Mouse (Mus musculus): ENCODE measurements at regions not wholly inside any gene's neighbourhood (a gene's known extent, or its start where the extent isn't known, plus 50 kb on each side); places are given as distances from the start of the nearest gene placed in this dataset.
"Not testable (repeated sequence)": the region's sequence is repeated elsewhere in the genome, so short reads cannot be mapped to it uniquely, and the experiment has no call there.

DNA sequence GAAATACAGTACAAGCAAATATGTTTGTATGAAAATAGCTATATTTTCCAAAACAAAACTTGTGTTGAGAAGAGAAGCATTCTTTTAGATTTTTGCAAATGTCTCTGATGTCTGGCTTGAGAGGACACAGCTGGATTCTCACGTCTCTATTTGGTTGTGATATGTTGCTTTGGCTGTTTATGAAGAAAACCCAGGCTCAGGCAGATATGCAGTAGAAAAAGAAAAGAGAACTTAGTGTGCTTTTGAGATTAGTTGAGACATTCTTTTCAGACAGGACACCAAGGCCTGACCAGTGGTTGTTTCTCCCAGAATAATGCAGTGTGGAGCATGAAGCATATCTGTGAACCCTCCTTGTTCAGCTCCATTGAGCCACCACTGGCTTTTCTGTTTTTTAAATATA is 178.8 kb upstream of the Mamld1 start:
- DNase-seq (ENCODE audit: low spot score in 2 of 2), result peak in 1 of 2 experiments; percentile 8

DNA sequence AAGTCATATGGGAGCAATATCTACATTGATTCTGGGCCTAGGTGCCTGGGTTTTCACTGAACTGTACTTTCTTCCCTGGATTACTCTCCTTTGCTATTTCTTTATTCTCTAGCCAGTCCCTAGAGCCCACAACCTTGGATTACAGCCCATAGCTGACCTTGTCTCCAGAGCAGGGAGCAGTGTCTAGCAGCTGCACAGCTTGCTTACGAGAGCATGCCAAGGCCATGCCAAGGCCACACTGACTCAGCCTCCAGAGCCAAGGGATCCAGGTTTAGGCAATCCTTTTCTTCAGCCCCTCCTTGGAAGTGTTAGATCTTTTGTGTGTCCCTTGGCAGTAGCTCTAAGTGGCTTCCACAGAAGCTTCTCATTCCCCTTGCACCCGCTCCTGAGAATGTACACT is 168.7 kb upstream of the Mamld1 start:
- no peak for DNase-seq (ENCODE audit: low spot score in 2 of 2)

- DNase-seq (ENCODE audit: low spot score in 2 of 2), result no peak
These were observed 166.6 kb upstream of the Mamld1 start for GRCm38 (mm10) chrX:70883461-70883860.

DNA sequence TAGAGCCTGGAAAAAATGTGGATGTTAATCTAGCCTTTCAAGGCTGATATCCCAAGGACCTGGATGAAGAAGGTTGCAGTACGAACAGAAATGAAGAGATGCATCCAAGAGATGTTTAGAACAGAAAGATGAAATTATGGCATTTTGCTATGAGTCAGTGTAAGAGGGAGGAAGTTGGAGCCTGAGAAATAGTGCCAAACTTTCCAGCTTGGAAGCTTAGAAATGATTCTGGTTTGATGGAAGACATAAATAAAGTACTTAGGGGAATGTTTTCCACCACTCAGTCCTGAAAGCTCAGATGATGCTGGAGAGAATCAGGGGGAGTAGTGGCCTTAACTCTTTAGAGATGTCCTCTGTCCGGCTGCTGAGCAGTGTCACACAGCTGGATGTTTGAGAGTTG is 155.5 kb upstream of the Mamld1 start:
- DNase-seq (ENCODE audit: low spot score in 2 of 2), result no peak

- DNase-seq (ENCODE audit: low spot score in 2 of 2), result no peak
These were observed 154.5 kb upstream of the Mamld1 start for GRCm38 (mm10) chrX:70895554-70895953.

DNA sequence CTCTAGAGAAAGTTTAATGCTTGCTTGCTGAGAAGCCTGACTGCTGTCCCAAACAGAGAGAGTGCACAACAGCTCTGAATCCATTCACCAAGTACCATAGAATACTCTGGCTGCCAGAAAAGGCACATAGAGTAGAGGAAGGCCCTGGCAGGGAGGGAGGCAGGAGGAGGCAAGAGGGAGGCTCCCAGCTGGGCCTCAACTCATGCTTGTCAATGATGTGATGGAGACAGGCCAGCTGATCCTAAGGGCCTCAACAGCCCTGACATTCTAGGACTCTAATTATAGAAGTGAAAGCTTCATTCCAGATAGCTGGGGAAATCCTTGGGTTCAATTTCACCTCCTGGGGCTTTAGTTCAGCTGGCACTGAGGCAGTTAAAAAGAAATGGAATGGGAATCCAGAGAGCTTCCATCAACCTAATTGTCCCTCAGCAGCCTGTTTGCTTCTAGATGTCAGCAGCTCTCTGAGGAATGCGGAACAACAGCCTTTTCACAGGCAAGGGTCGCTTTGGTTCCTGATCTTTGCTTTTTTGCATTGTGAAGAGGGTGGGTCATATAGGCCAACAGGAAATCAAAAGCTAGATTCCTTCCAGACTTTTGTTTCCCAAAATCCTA is 152.8 kb upstream of the Mamld1 start:
- peak; percentile 6 to 15 for DNase-seq (ENCODE audit: low spot score in 2 of 2)

DNA sequence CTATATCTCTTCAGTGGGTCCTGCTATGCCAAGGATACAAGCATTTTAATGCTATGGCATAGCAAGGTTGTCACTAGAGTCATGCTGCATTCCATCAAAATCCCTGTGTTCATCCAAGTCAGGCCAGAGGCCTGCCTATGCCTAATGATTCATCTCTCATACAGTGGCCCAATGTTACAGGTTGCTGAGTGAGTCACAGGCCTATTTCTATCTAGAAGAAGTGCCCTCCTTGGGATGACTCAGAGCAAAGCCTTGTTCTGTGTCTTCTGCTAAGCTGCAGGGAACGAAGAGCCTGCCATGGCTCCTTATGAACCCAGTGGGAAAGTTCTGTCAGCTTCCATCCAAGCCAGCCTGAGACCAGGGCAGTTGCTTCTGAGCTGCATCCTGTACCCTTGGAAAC is 151.2 kb upstream of the Mamld1 start:
- DNase-seq (ENCODE audit: low spot score in 2 of 2), result not testable (repeated sequence)

DNA sequence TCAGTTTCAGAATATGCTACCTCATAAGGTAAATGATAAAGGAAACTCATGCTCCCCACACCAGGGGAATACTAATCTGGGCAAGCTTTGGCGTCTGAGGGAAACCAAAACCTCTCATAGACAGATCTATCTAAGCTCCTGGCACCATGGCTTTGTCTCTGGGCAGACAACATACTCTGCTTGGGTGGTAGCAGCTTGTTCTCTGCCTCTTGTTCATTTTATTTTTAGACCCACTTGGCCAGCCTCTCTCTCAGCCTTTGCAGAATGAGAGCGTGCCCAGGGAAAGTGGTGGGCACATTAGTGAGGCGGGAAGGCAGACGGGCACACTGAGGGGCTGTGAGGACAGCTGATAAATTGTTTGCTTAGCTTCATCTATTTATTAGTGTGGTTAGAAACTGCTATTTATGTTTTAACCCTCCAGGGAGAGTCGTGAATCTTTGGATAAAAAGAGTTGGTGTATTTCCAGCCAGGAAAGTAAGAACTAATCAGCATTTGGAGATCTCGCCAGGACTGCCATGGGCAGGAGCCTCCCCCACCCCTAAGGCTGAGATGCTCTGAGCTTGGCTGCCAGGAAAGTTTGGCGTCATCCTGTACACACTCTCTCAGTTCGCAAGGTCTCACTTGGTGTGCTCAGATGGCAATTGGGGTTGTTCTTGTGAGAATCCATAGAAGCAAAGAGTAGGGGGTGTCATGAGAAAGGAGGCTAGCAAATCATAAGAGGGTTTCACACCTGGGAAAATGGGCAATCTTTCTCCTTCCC is 150.2 kb upstream of the Mamld1 start:
- peak; percentile 7 to 15 for DNase-seq (ENCODE audit: low spot score in 2 of 2)

DNA sequence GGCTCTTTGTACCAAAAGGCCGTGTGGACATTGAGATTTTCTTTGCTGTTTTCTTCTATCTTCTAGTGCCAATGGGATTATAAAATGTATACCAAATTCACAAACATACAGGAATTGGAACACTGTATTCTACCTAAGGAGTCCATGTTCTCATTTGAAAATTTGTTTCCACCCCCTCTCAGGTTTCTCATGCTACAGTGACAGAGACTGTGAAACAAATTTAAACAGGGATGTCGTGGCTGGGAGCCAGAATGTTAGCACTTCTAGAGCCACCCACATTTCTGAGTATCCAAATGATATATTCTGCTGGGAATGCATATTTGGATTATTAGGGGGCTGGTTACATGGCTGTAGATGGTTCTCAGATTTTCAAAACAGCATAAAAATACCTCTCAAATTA is 124.4 kb upstream of the Mamld1 start:
- DNase-seq (ENCODE audit: low spot score in 2 of 2), result no peak

GRCm38 (mm10) chrX:70931944-70932343 is 118.1 kb upstream of the Mamld1 start:
- DNase-seq (ENCODE audit: low spot score in 2 of 2), result no peak

- no peak for DNase-seq (ENCODE audit: low spot score in 2 of 2)
These were observed 104.7 kb upstream of the Mamld1 start for GRCm38 (mm10) chrX:70945382-70945781.

GRCm38 (mm10) chrX:70946052-70946451 is 104.0 kb upstream of the Mamld1 start:
- no peak for DNase-seq (ENCODE audit: low spot score in 2 of 2)

GRCm38 (mm10) chrX:70949232-70949631 is 100.8 kb upstream of the Mamld1 start:
- DNase-seq (ENCODE audit: low spot score in 2 of 2), result no peak

GRCm38 (mm10) chrX:70953022-70953421 is 97.0 kb upstream of the Mamld1 start:
- DNase-seq (ENCODE audit: low spot score in 2 of 2), result no peak

Measured in heart, adult 9 months (tissue).